Mouse (Mus musculus): Measurements from ENCODE around the gene Gm45062. TPM values are rescaled to one million over a fixed set of nuclear protein-coding genes. Genes with fewer than 3 reads are reported as not detected.

The Gm45062 gene
- total and polyA plus RNA-seq, 3 experiments = 2.2 to 3.6 TPM; not detected in 1

DNA sequence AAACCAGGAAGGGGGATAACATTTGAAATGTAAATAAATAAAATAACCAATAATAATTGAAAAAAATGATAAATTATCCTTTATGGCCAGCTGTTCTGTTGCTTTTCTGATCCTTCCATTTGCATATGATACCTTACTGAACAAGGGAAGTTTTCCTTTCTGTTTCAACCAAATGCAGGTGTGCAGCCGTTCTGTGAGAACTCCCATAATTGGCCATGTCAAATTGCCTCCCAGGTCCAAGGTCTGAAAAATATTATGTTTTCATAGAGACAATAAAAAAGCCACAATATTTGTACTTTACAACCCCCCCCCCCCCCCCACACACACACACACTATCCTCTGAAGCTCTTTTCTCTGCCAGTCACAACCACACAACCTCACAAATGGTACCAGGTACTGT lies 206.1 kb downstream of the Gm45062 start:
- Histone ChIP-seq H3K4me3 (ENCODE audit: control insufficient read depth in 1 of 2, insufficient read depth in 1 of 2, low read depth in 2 of 2, low read length in 2 of 2) (no peak overlapping the region), H3K36me3 (ENCODE audit: control insufficient read depth in 1 of 2, insufficient read depth in 2 of 2, low read length in 2 of 2) (peaks cover 0 to 6% of the 10 kb centered on the region in 2 experiments; a peak in 1 of 4 replicates), H3K27ac (ENCODE audit: control insufficient read depth, low read depth, low read length) (no peak overlapping the region), H3K9me3 (replicated peaks; ENCODE audit: insufficient read depth, low read length) (no peaks in the 10 kb centered on the region), H3K9ac (ENCODE audit: control insufficient read depth, low read depth, low read length, poor library complexity, severe bottlenecking) (no peak overlapping the region), H3K79me2 (ENCODE audit: control insufficient read depth, insufficient read depth, low read length, poor library complexity) (no peaks in the 10 kb centered on the region), H3K27me3 (ENCODE audit: control insufficient read depth in 1 of 2, insufficient read depth in 2 of 2, low read length in 2 of 2) (no peaks in the 10 kb centered on the region), H3K4me1 (ENCODE audit: control insufficient read depth in 1 of 2, insufficient read depth in 2 of 2, low read length in 2 of 2) (peaks cover 0 to 4% of the 10 kb centered on the region in 2 experiments; a peak in 2 of 4 replicates)
- no peak for TF ChIP-seq TAL1 (IDR thresholded peaks at IDR 0.05; ENCODE audit: low read length)
- TF ChIP-seq POLR2AphosphoS2 (IDR thresholded peaks at IDR 0.05; ENCODE audit: low read length) = no peak
- no peak for DNase-seq (ENCODE audit: low read depth, low spot score)

GRCm38 (mm10) chr6:8465985-8466384 lies 206.7 kb downstream of the Gm45062 start:
- no peaks in the 10 kb centered on the region for H3K27me3 ChIP-seq (ENCODE audit: control insufficient read depth in 1 of 2, insufficient read depth in 2 of 2, low read length in 2 of 2)

DNA sequence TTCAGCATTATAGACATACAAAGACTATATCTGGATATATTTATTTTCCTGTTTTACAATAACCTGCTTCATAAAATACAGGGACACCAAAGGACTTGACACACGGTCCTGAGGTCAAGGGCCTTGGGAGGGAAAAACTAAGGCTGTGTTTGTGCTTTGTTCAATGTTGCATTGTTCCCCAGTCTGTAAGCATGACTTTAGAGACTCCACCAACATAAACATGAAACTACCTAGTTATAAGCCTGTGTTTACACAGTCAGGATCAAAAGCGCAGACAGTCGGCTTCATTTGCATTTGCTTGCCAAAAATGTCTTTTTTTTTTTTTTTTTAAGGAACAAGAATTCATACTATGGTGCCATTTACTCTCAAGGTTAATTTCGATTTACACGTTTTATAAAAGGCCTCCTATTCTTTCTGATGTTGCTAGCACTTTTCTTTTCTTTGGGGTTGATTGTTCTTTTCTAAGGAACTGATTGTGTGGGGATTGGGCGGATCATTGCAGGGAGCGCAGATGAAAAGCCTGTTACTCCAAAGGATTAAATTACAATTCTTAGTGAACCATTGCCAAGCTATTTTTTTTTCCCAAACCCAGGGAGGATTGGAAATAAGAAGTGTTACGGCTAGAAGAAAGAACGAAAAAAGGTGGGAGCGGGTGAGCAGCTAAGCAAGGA lies 208.6 kb downstream of the Gm45062 start:
- Histone ChIP-seq H3K36me3 (ENCODE audit: control insufficient read depth in 1 of 2, insufficient read depth in 2 of 2, low read length in 2 of 2) (peaks cover 0 to 6% of the 10 kb centered on the region in 2 experiments; a peak in 1 of 4 replicates), H3K9me3 (replicated peaks; ENCODE audit: insufficient read depth, low read length) (no peaks in the 10 kb centered on the region), H3K4me3 (ENCODE audit: control insufficient read depth in 1 of 2, insufficient read depth in 1 of 2, low read depth in 2 of 2, low read length in 2 of 2) (no peak overlapping the region), H3K27me3 (ENCODE audit: control insufficient read depth in 1 of 2, insufficient read depth in 2 of 2, low read length in 2 of 2) (no peaks in the 10 kb centered on the region), H3K9ac (ENCODE audit: control insufficient read depth, low read depth, low read length, poor library complexity, severe bottlenecking) (no peak overlapping the region), H3K4me1 (ENCODE audit: control insufficient read depth in 1 of 2, insufficient read depth in 2 of 2, low read length in 2 of 2) (peaks cover 2 to 6% of the 10 kb centered on the region in 2 experiments; a peak in 2 of 4 replicates), H3K79me2 (ENCODE audit: control insufficient read depth, insufficient read depth, low read length, poor library complexity) (no peaks in the 10 kb centered on the region), H3K27ac (ENCODE audit: control insufficient read depth, low read depth, low read length) (no peak overlapping the region)
- TF ChIP-seq MAZ (IDR thresholded peaks at IDR 0.05; ENCODE audit: low read depth, low read length) = no peak
- no peak for TF ChIP-seq CHD1 (IDR thresholded peaks at IDR 0.05; ENCODE audit: low read depth, low read length)
- no peak for TF ChIP-seq RAD21 (IDR thresholded peaks at IDR 0.05; ENCODE audit: low read depth, low read length)
- TF ChIP-seq GABPA (IDR thresholded peaks at IDR 0.05; ENCODE audit: low read depth, low read length) = no peak
- TF ChIP-seq EP300 (IDR thresholded peaks at IDR 0.05; ENCODE audit: low read depth in 1 of 2, low read length in 2 of 2) = no peak
- TF ChIP-seq ELF1 (IDR thresholded peaks at IDR 0.05; ENCODE audit: low read depth, low read length) = no peak
- TF ChIP-seq SIN3A (IDR thresholded peaks at IDR 0.05; ENCODE audit: low read length) = no peak
- TF ChIP-seq UBTF (IDR thresholded peaks at IDR 0.05; ENCODE audit: borderline replicate concordance, insufficient read depth, low read depth, low read length) = no peak
- no peak for TF ChIP-seq TAL1 (IDR thresholded peaks at IDR 0.05; ENCODE audit: low read length)
- no peak for TF ChIP-seq NELFE (IDR thresholded peaks at IDR 0.05; ENCODE audit: low read depth, low read length)
- DNase-seq (ENCODE audit: low read depth, low spot score) = no peak

More at GRCm38 (mm10) chr6:8465985-8466384, 206.7 kb downstream of the Gm45062 start:
- H3K9me3 ChIP-seq (replicated peaks; ENCODE audit: insufficient read depth, low read length) = no peaks in the 10 kb centered on the region
- no peak for DNase-seq (ENCODE audit: low read depth, low spot score)
- no peak overlapping the region for H3K9ac ChIP-seq (ENCODE audit: control insufficient read depth, low read depth, low read length, poor library complexity, severe bottlenecking)
- H3K27ac ChIP-seq (ENCODE audit: control insufficient read depth, low read depth, low read length) = no peak overlapping the region
- TF ChIP-seq POLR2A (IDR thresholded peaks at IDR 0.05; ENCODE audit: control insufficient read depth in 1 of 2, insufficient read depth in 1 of 2, low read depth in 1 of 2, low read length in 2 of 2, poor library complexity in 1 of 2) (no peak), MAX (IDR thresholded peaks at IDR 0.05; ENCODE audit: low read length) (no peak), ZC3H11A (IDR thresholded peaks at IDR 0.05; ENCODE audit: low read depth, low read length) (no peak), RAD21 (IDR thresholded peaks at IDR 0.05; ENCODE audit: low read depth, low read length) (no peak), HCFC1 (IDR thresholded peaks at IDR 0.05; ENCODE audit: low read depth, low read length) (no peak), CHD1 (IDR thresholded peaks at IDR 0.05; ENCODE audit: low read depth, low read length) (no peak), NELFE (IDR thresholded peaks at IDR 0.05; ENCODE audit: low read depth, low read length) (no peak), SMC3 (IDR thresholded peaks at IDR 0.05; ENCODE audit: low read depth, low read length) (no peak), E2F4 (IDR thresholded peaks at IDR 0.05; ENCODE audit: borderline replicate concordance, low read depth, low read length) (no peak), MAZ (IDR thresholded peaks at IDR 0.05; ENCODE audit: low read depth, low read length) (no peak), CTCF (IDR thresholded peaks at IDR 0.05 in 2 of 3, conservative IDR thresholded peaks at IDR 0.05 in 1 of 3; ENCODE audit: control insufficient read depth in 1 of 3, insufficient read depth in 1 of 3, low read depth in 2 of 3, low read length in 3 of 3, poor library complexity in 1 of 3, severe bottlenecking in 1 of 3) (no peak), MYC (IDR thresholded peaks at IDR 0.05; ENCODE audit: low read depth, low read length) (no peak)
- no peaks in the 10 kb centered on the region for H3K79me2 ChIP-seq (ENCODE audit: control insufficient read depth, insufficient read depth, low read length, poor library complexity)
- H3K36me3 ChIP-seq (ENCODE audit: control insufficient read depth in 1 of 2, insufficient read depth in 2 of 2, low read length in 2 of 2) = peaks cover 0 to 6% of the 10 kb centered on the region in 2 experiments; a peak in 1 of 4 replicates
- H3K4me3 ChIP-seq (ENCODE audit: control insufficient read depth in 1 of 2, insufficient read depth in 1 of 2, low read depth in 2 of 2, low read length in 2 of 2) = no peak overlapping the region
- peaks cover 0 to 4% of the 10 kb centered on the region in 2 experiments; a peak in 2 of 4 replicates for H3K4me1 ChIP-seq (ENCODE audit: control insufficient read depth in 1 of 2, insufficient read depth in 2 of 2, low read length in 2 of 2)
